Mouse (Mus musculus) adipocyte (in vitro differentiated cells): ENCODE data around the gene Rspo1.

ENCODE experiments used
- DNase-seq: peaks from one replicate; pipeline ENCODE4 v3.0.0-alpha.2; 2016; ENCODE audit warnings: low spot score

Rspo1 gene

GRCm38 (mm10) chr4:124972316-124972715 lies 13.9 kb upstream of the Rspo1 start:
- no peak for DNase-seq

GRCm38 (mm10) chr4:124973296-124973695 lies 12.9 kb upstream of the Rspo1 start:
- DNase-seq = peak; percentile 33

- no peak for DNase-seq
Observed at GRCm38 (mm10) chr4:124978201-124978600, 8.0 kb upstream of the Rspo1 start.

- no peak for DNase-seq
Observed at GRCm38 (mm10) chr4:124983893-124984526, 2.2 kb upstream of the Rspo1 start.

- no peak for DNase-seq
Observed at GRCm38 (mm10) chr4:124984871-124985670, 1.2 kb upstream of the Rspo1 start.

- no peak for DNase-seq
Observed at GRCm38 (mm10) chr4:124986739-124987710, 795 bp downstream of the Rspo1 start.

GRCm38 (mm10) chr4:124987711-124988097 lies 1.5 kb downstream of the Rspo1 start:
- no peak for DNase-seq

- DNase-seq = no peak
Observed at GRCm38 (mm10) chr4:124988382-124988781, 2.2 kb downstream of the Rspo1 start.

GRCm38 (mm10) chr4:124989787-124990253 lies 3.6 kb downstream of the Rspo1 start:
- DNase-seq = no peak

GRCm38 (mm10) chr4:124990325-124990724 lies 4.1 kb downstream of the Rspo1 start:
- DNase-seq = no peak

GRCm38 (mm10) chr4:124997479-124998147 lies 11.4 kb downstream of the Rspo1 start:
- DNase-seq = peak; percentile 14

GRCm38 (mm10) chr4:124999548-124999947 lies 13.3 kb downstream of the Rspo1 start:
- DNase-seq = no peak

GRCm38 (mm10) chr4:125002978-125003377 lies 16.7 kb downstream of the Rspo1 start:
- DNase-seq = no peak

GRCm38 (mm10) chr4:125004886-125005285 lies 18.7 kb downstream of the Rspo1 start:
- DNase-seq = no peak

- no peak for DNase-seq
Observed at GRCm38 (mm10) chr4:125007460-125007859, 21.2 kb downstream of the Rspo1 start.

- no peak for DNase-seq
Observed at GRCm38 (mm10) chr4:125008220-125008619, 22.0 kb downstream of the Rspo1 start.

GRCm38 (mm10) chr4:125008712-125009111 lies 22.5 kb downstream of the Rspo1 start:
- no peak for DNase-seq

GRCm38 (mm10) chr4:125015806-125016635 lies 29.8 kb downstream of the Rspo1 start, which contains the start of gene Gnl2:
Gene Gnl2 (plus strand): TSS chr4:125016585.
- DNase-seq = peak; percentile 22

- DNase-seq = peak; percentile 14
Observed at GRCm38 (mm10) chr4:125017431-125017830, 31.2 kb downstream of the Rspo1 start.

GRCm38 (mm10) chr4:125020780-125021538 lies 34.7 kb downstream of the Rspo1 start:
- no peak for DNase-seq
